Mouse (Mus musculus) stomach, postnatal 0 days (tissue): Measurements from ENCODE around the gene Tmem109. TPM values are rescaled to one million over a fixed set of nuclear protein-coding genes. Genes with fewer than 3 reads are reported as not detected.

Experiments used
- ATAC-seq: fragments of 200-750 bp; cut with Nextera tagmentation; 2 replicates; pipeline ENCODE4 v1.8.0; 2017; ENCODE audit not compliant: low FRiP score, low TSS enrichment
- DNase-seq: peaks from one replicate; pipeline ENCODE4 v3.0.0-alpha.2; 2016; ENCODE audit warnings: low spot score
- H3K27ac ChIP-seq: fragments of 300-500 bp; sonication (generic); replicated peaks from 2 replicates; pipeline ENCODE4 v1.5.1; 2014; ENCODE audit warnings: mild to moderate bottlenecking, control low read depth
- H3K27me3 ChIP-seq: fragments of 300-500 bp; sonication (generic); 2 replicates; pipeline ENCODE4 v1.6.1; 2014; ENCODE audit warnings: low read length; ENCODE audit not compliant: control insufficient read depth, insufficient read depth
- H3K36me3 ChIP-seq: fragments of 300-500 bp; sonication (generic); 2 replicates; pipeline ENCODE4 v1.6.1; 2014; ENCODE audit warnings: low read length, mixed read lengths; ENCODE audit not compliant: control insufficient read depth, insufficient read depth
- H3K4me1 ChIP-seq: fragments of 300-500 bp; sonication (generic); replicated peaks from 2 replicates; pipeline ENCODE4 v1.6.1; 2014; ENCODE audit warnings: antibody characterized with exemption; ENCODE audit not compliant: control insufficient read depth, insufficient read depth
- H3K4me2 ChIP-seq: fragments of 300-500 bp; sonication (generic); replicated peaks from 2 replicates; pipeline ENCODE4 v1.6.1; 2014; ENCODE audit warnings: low read depth, mild to moderate bottlenecking, control low read depth, moderate library complexity
- H3K4me3 ChIP-seq: fragments of 300-500 bp; sonication (generic); 2 replicates; pipeline ENCODE4 v1.5.1; 2014; ENCODE audit warnings: low read depth, low read length, control low read depth
- H3K9ac ChIP-seq: fragments of 300-500 bp; sonication (generic); 2 replicates; pipeline ENCODE4 v1.6.1; 2014; ENCODE audit warnings: mild to moderate bottlenecking, low read length, control low read depth, mixed read lengths
- H3K9me3 ChIP-seq: fragments of 300-500 bp; sonication (generic); 2 replicates; pipeline ENCODE4 v1.6.1; 2016; ENCODE audit warnings: low read length; ENCODE audit not compliant: control insufficient read depth
- CTCF ChIP-seq: IDR thresholded peaks from 2 replicates; pipeline ENCODE4 v1.5.1; 2016; ENCODE audit warnings: antibody characterized with exemption, low read depth, mild to moderate bottlenecking, moderate library complexity
- EP300 ChIP-seq: optimal IDR thresholded peaks from 2 replicates; pipeline ENCODE3; 2016; ENCODE audit warnings: antibody characterized with exemption
- WGBS: fragments of 180-500 bp; shearing (Covaris S2); extraction: QIAGEN DNeasy Blood & Tissue Kit; methylation state at CpG from one replicate; pipeline ENCODE4 v1.1.7; 2014; 5-methylcytosine and 5-hydroxymethylcytosine counted together
- polyA plus RNA-seq: library from polyadenylated mRNA; unstranded; fragments of >200 nt; fragmentation: Nextera tagmentation; extraction: Ambion mirVana; gene quantifications from 2 replicates; pipeline ENCODE4 v1.2.1, GENCODE M21; 2015

Tmem109 gene
- polyA plus RNA-seq, 1 experiment from 2014 or later: 176 TPM

DNA sequence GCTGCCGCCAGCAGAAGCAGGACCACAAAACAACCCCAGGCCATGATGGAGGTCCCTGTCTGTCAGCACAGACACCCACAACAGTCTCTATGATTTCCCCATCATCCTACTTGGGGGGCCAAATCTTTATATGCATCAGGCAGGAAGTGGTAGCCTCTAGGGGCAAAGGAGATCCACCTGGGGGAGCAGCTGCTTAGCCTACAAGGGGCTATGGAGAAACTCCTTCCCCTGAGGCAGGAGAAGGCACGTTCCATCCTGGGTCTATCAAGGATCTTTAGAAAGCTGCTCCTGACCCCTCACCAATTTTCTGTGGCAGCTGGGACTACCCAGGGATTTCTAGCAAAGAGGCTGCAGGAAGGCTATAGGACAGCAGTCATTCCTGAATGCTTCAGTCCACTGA, 38.7 kb upstream of the Tmem109 start, which contains the start of gene Zp1:
Zp1 (minus strand) TSS at position 101 of the 400 bp plus-strand sequence.
- H3K27ac ChIP-seq: no peak within 1 kb of the TSS
- H3K4me1 ChIP-seq: no peaks in the 10 kb centered on the region
- no peaks in the 10 kb centered on the region for H3K27me3 ChIP-seq
- no peak for DNase-seq
- no peaks in the 10 kb centered on the region for H3K36me3 ChIP-seq
- 66% methylated on average over 2 of the region's 2 CpGs for WGBS
- no peak within 1 kb of the TSS for H3K4me2 ChIP-seq
- no peaks in the 10 kb centered on the region for H3K9me3 ChIP-seq
- ATAC-seq: no peak
- no peak within 1 kb of the TSS for H3K9ac ChIP-seq
- no peak within 1 kb of the TSS for H3K4me3 ChIP-seq
- TF ChIP-seq CTCF: no peak
- TF ChIP-seq EP300: no peak

- TF ChIP-seq CTCF: no peak
- no peak for TF ChIP-seq EP300
These were observed 36.7 kb upstream of the Tmem109 start for GRCm38 (mm10) chr19:10918321-10918991.

DNA sequence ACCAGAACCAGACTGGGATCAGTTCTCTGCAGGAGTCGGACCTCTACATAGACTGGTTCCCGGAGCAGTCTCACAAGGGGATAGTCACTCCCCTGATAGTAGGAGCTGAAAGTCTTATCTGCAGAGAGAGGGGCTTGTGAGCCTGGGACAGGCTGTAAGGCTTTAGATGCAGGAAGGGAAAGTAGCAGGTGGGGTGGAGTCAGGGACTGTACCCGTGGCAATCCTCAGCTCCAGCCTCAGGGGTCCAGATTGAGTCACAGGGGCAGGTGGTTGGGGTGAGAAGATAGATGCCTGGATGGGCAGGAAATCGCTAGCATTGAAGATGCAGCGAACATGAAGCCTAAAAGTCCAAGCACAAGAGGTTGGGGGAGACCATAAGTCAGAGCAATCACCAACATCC, 34.7 kb upstream of the Tmem109 start:
- TF ChIP-seq CTCF (no peak), EP300 (no peak)

More at GRCm38 (mm10) chr19:10918321-10918991, 36.7 kb upstream of the Tmem109 start:
- H3K4me1 ChIP-seq: no peaks in the 10 kb centered on the region
- H3K27ac ChIP-seq: no peak overlapping the region
- DNase-seq: no peak
- no peak overlapping the region for H3K9ac ChIP-seq
- 82% methylated on average over 10 of the region's 10 CpGs for WGBS
- no peak for ATAC-seq
- no peaks in the 10 kb centered on the region for H3K27me3 ChIP-seq
- H3K4me2 ChIP-seq: no peak overlapping the region
- no peaks in the 10 kb centered on the region for H3K9me3 ChIP-seq
- no peak overlapping the region for H3K4me3 ChIP-seq
- no peaks in the 10 kb centered on the region for H3K36me3 ChIP-seq

DNA sequence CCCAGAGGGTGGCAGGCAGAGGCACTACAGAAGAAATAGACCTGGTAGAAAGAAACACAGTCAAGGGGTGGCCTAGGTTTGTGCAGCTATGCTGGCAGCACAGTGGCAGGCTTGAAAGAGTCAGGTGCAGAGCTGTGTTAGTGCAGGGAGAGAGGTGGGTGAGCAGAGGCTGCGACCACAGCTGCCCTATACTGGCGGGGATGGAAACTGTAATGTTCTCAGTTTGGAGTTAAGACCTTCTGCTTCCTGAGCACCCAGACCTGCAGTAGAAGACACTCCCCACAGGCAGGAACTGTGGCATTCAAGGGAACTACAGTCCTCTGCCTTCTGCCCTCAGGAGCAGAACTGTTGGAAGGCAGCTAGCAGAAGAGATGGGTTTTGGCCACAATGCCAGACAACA, 33.1 kb upstream of the Tmem109 start:
- no peaks in the 10 kb centered on the region for H3K9me3 ChIP-seq
- H3K4me3 ChIP-seq: no peak overlapping the region
- H3K27me3 ChIP-seq: no peaks in the 10 kb centered on the region
- WGBS: 76% methylated on average over 2 of the region's 2 CpGs
- no peaks in the 10 kb centered on the region for H3K4me1 ChIP-seq
- no peak overlapping the region for H3K27ac ChIP-seq
- no peaks in the 10 kb centered on the region for H3K36me3 ChIP-seq
- H3K4me2 ChIP-seq: no peak overlapping the region
- H3K9ac ChIP-seq: no peak overlapping the region
- ATAC-seq (no peak), DNase-seq (no peak)
- TF ChIP-seq CTCF (no peak), EP300 (no peak)

More for the DNA sequence above, 34.7 kb upstream of the Tmem109 start:
- DNase-seq: no peak
- ATAC-seq: no peak
- Histone ChIP-seq H3K9ac (no peak overlapping the region), H3K27ac (no peak overlapping the region), H3K4me2 (no peak overlapping the region), H3K4me1 (no peaks in the 10 kb centered on the region), H3K27me3 (no peaks in the 10 kb centered on the region), H3K9me3 (no peaks in the 10 kb centered on the region), H3K4me3 (no peak overlapping the region), H3K36me3 (no peaks in the 10 kb centered on the region)
- 54% methylated on average over 5 of the region's 5 CpGs for WGBS

- DNase-seq (no peak), ATAC-seq (no peak)
- Histone ChIP-seq H3K9ac (0 out of 2 replicates have a peak overlapping the region, but pooled peaks have one; percentile 18), H3K9me3 (no peaks in the 10 kb centered on the region), H3K27ac (no peak overlapping the region), H3K4me1 (0 out of 2 replicates have a peak, but pooled peaks cover 2% of the 10 kb centered on the region), H3K4me3 (no peak overlapping the region), H3K4me2 (no peak overlapping the region), H3K27me3 (no peaks in the 10 kb centered on the region), H3K36me3 (no peaks in the 10 kb centered on the region)
- WGBS: 30% methylated on average over 7 of the region's 7 CpGs
- TF ChIP-seq EP300 (no peak), CTCF (no peak)
These were observed 32.5 kb upstream of the Tmem109 start for GRCm38 (mm10) chr19:10914291-10914690.

GRCm38 (mm10) chr19:10909087-10909721, 27.4 kb upstream of the Tmem109 start:
- H3K4me2 ChIP-seq: no peak overlapping the region
- WGBS: 44% methylated on average over 6 of the region's 6 CpGs
- H3K27ac ChIP-seq: peak overlapping the region; percentile 77
- H3K9ac ChIP-seq: no peak overlapping the region
- H3K4me3 ChIP-seq: no peak overlapping the region
- H3K9me3 ChIP-seq: no peaks in the 10 kb centered on the region
- no peaks in the 10 kb centered on the region for H3K27me3 ChIP-seq
- ATAC-seq (peak; percentile 52; the same call in 1 of the 2 replicates), DNase-seq (peak; percentile 34)
- TF ChIP-seq CTCF: no peak
- 0 out of 2 replicates have a peak, but pooled peaks cover 2% of the 10 kb centered on the region for H3K4me1 ChIP-seq
- H3K36me3 ChIP-seq: peaks cover 2% of the 10 kb centered on the region
